Mouse (Mus musculus): Measurements from ENCODE around the gene Cdc42bpb. TPM values are rescaled to one million over a fixed set of nuclear protein-coding genes. Genes with fewer than 3 reads are reported as not detected.

Cdc42bpb gene
- total RNA-seq, 2 experiments from 2014 or later, result 153 to 168 TPM

GRCm38 (mm10) chr12:111349540-111350231, 27.8 kb downstream of the Cdc42bpb start:
- intact Hi-C loops (cut with DNase I), result no loop called here
- no peak for DNase-seq

GRCm38 (mm10) chr12:111343956-111344355, 33.6 kb downstream of the Cdc42bpb start:
- intact Hi-C loops (cut with DNase I), result no loop called here
- no peak for DNase-seq

GRCm38 (mm10) chr12:111340692-111341091, 36.8 kb downstream of the Cdc42bpb start:
- intact Hi-C loops (cut with DNase I), result no loop called here
- no peak for DNase-seq

GRCm38 (mm10) chr12:111337864-111338354, 39.6 kb downstream of the Cdc42bpb start:
- intact Hi-C loops (cut with DNase I), result no loop called here
- DNase-seq, result no peak

GRCm38 (mm10) chr12:111333020-111333605, 44.4 kb downstream of the Cdc42bpb start:
- intact Hi-C loops (cut with DNase I), result no loop called here
- peak; percentile 42 for DNase-seq

GRCm38 (mm10) chr12:111332443-111332842, 45.1 kb downstream of the Cdc42bpb start:
- intact Hi-C loops (cut with DNase I), result no loop called here
- no peak for DNase-seq

GRCm38 (mm10) chr12:111331573-111331972, 45.9 kb downstream of the Cdc42bpb start:
- no peak for DNase-seq
- intact Hi-C loops (cut with DNase I), result no loop called here

GRCm38 (mm10) chr12:111329281-111329680, 48.2 kb downstream of the Cdc42bpb start:
- intact Hi-C loops (cut with DNase I), result no loop called here
- DNase-seq, result no peak

- no peak for DNase-seq
- intact Hi-C loops (cut with DNase I), result no loop called here
These were observed 49.2 kb downstream of the Cdc42bpb start for GRCm38 (mm10) chr12:111328360-111328759.

GRCm38 (mm10) chr12:111325744-111326424, 51.6 kb downstream of the Cdc42bpb start:
- no peak for DNase-seq
- intact Hi-C loops (cut with DNase I), result no loop called here

GRCm38 (mm10) chr12:111324949-111325348, 52.6 kb downstream of the Cdc42bpb start:
- intact Hi-C loops (cut with DNase I), result no loop called here
- no peak for DNase-seq

GRCm38 (mm10) chr12:111324536-111324935, 53.0 kb downstream of the Cdc42bpb start:
- intact Hi-C loops (cut with DNase I), result no loop called here
- no peak for DNase-seq

GRCm38 (mm10) chr12:111323423-111323822, 54.1 kb downstream of the Cdc42bpb start:
- DNase-seq, result no peak
- intact Hi-C loops (cut with DNase I), result no loop called here

GRCm38 (mm10) chr12:111321832-111322231, 55.7 kb downstream of the Cdc42bpb start:
- intact Hi-C loops (cut with DNase I), result no loop called here
- peak; percentile 37 for DNase-seq

GRCm38 (mm10) chr12:111320549-111320948, 57.0 kb downstream of the Cdc42bpb start:
- peak; percentile 37 for DNase-seq
- intact Hi-C loops (cut with DNase I), result no loop called here

- intact Hi-C loops (cut with DNase I), result no loop called here
- no peak for DNase-seq
These were observed 59.8 kb downstream of the Cdc42bpb start for GRCm38 (mm10) chr12:111317694-111318093.

GRCm38 (mm10) chr12:111314273-111314672, 63.2 kb downstream of the Cdc42bpb start:
- no peak for DNase-seq
- intact Hi-C loops (cut with DNase I), result no loop called here

GRCm38 (mm10) chr12:111311775-111312174, 65.7 kb downstream of the Cdc42bpb start:
- intact Hi-C loops (cut with DNase I), result no loop called here

GRCm38 (mm10) chr12:111309931-111310330, 67.6 kb downstream of the Cdc42bpb start:
- DNase-seq, result no peak
- intact Hi-C loops (cut with DNase I), result no loop called here

More at GRCm38 (mm10) chr12:111311775-111312174, 65.7 kb downstream of the Cdc42bpb start:
- DNase-seq, result no peak

GRCm38 (mm10) chr12:111309256-111309655, 68.3 kb downstream of the Cdc42bpb start:
- no peak for DNase-seq
- intact Hi-C loops (cut with DNase I), result no loop called here

- DNase-seq, result no peak
- intact Hi-C loops (cut with DNase I), result no loop called here
These were observed 70.7 kb downstream of the Cdc42bpb start for GRCm38 (mm10) chr12:111306821-111307220.

Data from left cerebral cortex, postnatal 4 days (tissue).